Mouse (Mus musculus): ENCODE data around the gene Hpf1.
A peak's percentile ranks its signal among the peaks of the same experiment; 100 is the strongest.

The Hpf1 gene

GRCm38 (mm10) chr8:60889843-60890519 lies at the start of gene Hpf1:
Gene Hpf1, plus strand, starts transcription at chr8:60890418.
- peak; percentile 91 to 95 for DNase-seq (ENCODE audit: low spot score in 2 of 2)

- no peak for DNase-seq (ENCODE audit: low spot score in 2 of 2)
Measured at GRCm38 (mm10) chr8:60842388-60842787, 47.8 kb upstream of the Hpf1 start.

GRCm38 (mm10) chr8:60857559-60857958 lies 32.7 kb upstream of the Hpf1 start:
- no peak for DNase-seq (ENCODE audit: low spot score in 2 of 2)

DNA sequence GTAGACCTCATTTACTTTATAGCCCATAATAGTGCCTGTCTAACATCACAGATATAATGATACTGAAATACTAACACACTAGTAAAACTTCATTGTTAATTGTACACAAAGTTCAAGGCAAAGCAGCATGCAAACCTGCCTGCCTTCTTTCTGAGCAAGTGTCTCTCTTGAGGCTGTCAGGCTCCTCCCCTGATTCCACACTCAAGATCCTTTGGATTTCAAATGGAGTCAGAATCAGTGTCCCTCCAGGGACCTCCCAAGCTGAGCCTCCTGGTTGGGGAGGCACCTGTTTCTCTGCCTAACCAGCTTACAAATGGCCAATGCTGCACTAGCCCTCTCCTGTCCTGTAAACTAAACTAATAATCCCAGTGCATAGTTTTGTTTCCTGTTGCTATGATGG lies 32.1 kb upstream of the Hpf1 start:
- DNase-seq (ENCODE audit: low spot score in 2 of 2), result no peak

DNA sequence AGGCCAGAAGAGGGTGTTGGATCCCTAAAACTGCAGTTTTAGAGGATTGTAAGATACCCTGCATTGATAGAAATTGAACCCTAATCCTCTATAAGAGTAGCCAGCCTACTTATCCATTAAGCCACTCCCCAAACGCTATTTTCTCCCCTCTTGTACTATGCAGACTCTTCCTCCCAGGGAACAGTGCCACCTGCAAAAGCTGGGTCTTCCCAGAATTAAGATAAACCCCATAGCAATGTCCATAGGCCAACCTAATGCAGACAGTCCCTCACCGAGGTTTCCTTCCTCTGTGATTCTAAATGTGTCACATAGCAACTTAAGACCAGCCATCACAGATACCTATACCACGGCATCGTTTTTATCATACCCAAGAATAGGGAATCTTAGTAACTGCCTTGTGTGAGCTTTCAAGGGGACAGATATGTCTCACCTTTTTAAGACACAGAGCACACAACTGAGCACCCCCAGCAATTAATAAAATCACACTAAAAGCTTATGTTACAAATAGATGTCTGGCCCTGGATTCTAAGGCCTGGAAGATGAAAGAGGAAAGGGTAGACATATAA lies 31.2 kb upstream of the Hpf1 start:
- DNase-seq (ENCODE audit: low spot score in 2 of 2), result no peak

GRCm38 (mm10) chr8:60859605-60860004 lies 30.6 kb upstream of the Hpf1 start:
- DNase-seq (ENCODE audit: low spot score in 2 of 2), result no peak

GRCm38 (mm10) chr8:60860749-60861148 lies 29.5 kb upstream of the Hpf1 start:
- no peak for DNase-seq (ENCODE audit: low spot score in 2 of 2)

DNA sequence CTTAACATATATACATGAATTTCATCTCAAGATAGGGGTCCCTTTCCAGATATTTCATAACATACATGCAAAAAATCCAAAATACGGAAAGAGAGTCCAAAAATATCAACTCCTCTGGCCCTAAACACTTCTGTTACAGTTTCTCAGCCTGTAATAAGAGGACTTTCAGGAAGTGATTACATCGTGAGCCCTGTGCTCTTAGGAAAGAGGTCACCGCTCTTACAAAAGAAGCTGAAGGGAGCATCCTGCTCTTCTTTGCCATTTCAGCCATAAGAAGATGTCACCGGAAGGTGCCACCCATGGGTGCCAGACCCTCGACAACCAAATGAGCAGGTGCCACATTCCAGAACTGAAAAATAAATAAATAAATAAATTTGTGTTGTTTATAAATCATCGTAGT lies 28.4 kb upstream of the Hpf1 start:
- DNase-seq (ENCODE audit: low spot score in 2 of 2), result no peak

GRCm38 (mm10) chr8:60864875-60865274 lies 25.3 kb upstream of the Hpf1 start:
- no peak for DNase-seq (ENCODE audit: low spot score in 2 of 2)

DNA sequence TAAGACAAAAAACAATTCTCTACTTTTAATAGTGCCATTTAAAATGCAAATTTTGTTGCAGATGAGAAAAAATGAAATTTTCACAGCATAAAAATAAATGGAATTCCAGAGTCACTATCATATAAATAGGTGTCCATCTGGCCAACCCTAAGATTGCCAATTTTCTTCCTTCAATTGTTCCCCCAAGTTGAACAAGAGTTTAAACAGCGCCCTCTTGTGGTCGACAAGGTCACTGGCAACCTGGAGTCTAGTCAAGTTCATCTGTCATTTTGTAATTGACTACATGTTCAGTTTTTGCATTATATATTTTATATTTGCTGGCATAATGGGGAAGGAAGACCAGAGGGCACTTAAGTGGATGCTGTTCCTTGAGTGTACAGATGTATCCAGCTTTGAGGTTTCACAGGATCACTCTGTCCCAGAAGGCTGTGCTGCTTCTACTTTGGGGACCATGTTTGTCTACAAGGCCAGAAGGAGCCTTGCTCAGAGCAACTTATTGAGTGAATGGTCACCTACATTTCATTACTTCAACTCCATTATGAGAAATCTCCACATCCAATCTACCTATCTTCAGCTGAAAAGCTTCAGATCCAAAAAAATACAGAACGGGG lies 24.6 kb upstream of the Hpf1 start:
- DNase-seq (ENCODE audit: low spot score in 2 of 2), result no peak

GRCm38 (mm10) chr8:60867468-60868115 lies 22.6 kb upstream of the Hpf1 start:
- no peak for DNase-seq (ENCODE audit: low spot score in 2 of 2)

DNA sequence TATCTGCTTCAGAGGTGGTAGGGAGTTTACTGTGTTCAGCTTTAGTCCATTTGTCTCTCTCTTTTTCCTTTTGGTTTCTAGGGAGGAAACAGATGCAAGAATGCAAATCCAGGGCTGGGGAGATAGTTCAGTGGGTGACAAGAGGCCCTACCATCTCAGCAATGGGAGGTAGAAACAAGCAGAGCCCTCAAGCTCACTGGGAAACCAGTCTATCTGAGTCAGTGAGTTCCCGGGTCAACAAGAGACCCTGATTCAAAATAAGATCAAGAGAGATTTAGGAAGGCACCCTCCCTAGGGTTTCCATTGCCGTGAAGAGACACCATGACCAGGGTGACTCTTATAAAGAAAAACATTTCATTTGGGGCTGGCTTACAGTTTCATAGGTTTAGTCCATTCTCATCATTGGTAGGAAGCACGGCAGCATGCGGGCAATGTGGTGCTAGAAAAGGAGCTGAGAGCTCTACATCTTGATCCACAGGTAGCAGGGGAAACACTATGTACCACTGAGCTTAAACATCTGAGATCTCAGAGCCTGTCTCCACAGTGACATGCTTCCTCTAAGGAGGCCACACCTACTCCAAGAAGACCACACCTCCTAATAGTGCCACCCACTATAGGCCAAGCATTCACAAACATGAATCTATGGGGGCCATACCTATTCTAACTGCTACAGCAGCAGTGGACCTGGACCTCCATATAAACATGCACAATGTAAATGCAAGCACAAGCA lies 21.8 kb upstream of the Hpf1 start:
- no peak for DNase-seq (ENCODE audit: low spot score in 2 of 2)

GRCm38 (mm10) chr8:60869761-60870160 lies 20.5 kb upstream of the Hpf1 start:
- no peak for DNase-seq (ENCODE audit: low spot score in 2 of 2)

DNA sequence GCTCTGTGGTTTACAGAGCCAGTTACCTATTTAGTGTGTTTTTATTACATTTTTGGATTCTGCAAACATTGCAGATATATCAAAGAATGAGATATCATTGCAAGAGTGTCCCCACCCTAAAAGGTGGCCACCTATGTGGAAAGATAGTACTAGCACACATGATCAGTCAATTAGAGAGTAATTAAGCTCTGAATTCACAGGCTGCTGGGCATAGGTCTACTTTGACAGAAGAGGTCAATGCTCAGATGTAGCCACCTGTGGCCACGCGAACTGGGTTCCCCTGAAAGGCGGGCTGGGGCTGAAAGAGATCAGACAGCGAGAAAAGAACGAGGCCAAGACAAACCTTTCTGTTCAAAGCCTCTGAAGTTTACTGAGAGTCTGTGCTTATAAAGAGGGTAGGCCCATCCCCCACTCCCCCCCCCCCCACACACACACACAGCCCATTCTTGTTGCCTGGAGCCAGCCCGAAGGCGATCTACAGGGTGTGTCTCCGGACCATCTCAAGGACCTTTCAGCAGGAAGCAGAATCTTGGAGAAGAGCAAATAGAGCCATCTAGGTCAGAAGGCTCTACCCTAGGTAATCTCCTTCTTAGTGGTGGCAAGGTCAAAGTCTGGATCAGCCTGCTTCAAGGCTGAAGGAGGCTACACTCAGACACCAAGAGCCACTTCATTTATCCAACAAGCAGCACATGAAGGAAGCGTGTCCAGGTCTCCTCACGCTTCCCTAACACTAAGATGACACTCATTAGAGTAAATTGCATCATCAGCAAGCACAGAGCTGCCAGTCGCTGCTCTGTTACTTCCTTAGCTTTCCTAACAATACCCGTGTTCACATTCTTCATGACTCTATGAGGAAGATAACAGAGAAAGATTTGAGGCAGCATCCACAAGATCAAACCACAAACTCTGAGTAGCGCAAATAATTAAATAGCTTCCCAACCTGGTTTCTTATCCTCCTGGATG lies 19.7 kb upstream of the Hpf1 start:
- DNase-seq (ENCODE audit: low spot score in 2 of 2), result no peak

DNA sequence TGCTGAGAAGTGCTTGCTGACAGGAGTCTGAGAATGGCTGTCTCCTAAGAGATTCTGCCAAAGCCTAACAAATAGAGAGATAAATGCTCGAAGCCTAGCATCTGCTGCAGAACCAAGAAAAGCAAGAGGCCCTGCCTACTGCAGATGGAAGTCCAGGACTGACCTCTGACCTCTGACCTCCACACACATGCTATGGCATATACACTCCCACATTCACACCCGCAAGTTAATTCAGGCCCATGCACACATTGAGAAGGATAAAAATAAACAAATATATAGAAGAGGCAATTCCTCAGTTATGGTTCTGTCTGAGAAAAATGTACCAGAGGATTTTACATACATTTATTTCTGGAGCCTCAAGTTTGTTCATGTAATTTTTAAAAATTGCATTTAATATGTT lies 11.6 kb upstream of the Hpf1 start:
- DNase-seq (ENCODE audit: low spot score in 2 of 2), result no peak

GRCm38 (mm10) chr8:60883419-60884137 lies 6.6 kb upstream of the Hpf1 start:
- no peak for DNase-seq (ENCODE audit: low spot score in 2 of 2)

GRCm38 (mm10) chr8:60886736-60887135 lies 3.5 kb upstream of the Hpf1 start:
- DNase-seq (ENCODE audit: low spot score in 2 of 2), result no peak

- no peak for DNase-seq (ENCODE audit: low spot score in 2 of 2)
Measured at GRCm38 (mm10) chr8:60889131-60889842, 931 bp upstream of the Hpf1 start.

DNA sequence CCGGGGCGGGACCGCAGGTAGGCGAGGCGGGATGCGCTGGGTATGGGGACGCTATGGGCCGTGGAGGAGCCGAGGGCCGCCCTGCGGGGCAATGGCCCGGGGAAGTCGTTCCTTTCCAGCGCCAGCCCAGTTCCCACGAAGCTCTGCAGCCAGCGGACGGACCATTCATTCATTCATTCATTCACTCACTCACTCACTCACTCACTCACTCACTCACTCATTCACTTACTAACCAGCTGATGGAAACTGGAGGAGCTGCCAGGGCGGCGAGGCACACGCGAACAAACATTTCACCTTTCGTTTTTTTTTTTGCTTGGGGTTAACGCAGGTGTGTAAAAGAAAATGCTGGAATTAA lies 279 bp downstream of the Hpf1 start:
- no peak for DNase-seq (ENCODE audit: low spot score in 2 of 2)

- no peak for DNase-seq (ENCODE audit: low spot score in 2 of 2)
Measured at GRCm38 (mm10) chr8:60891757-60892156, 1.5 kb downstream of the Hpf1 start.

Measured in urinary bladder, postnatal 4 days (tissue).